Mouse (Mus musculus) kidney, adult 9 months (tissue): ENCODE measurements around the gene Opn4.

Source experiments
- DNase-seq: peaks from one replicate; pipeline ENCODE4 v3.0.0; 2022

Gene Opn4

GRCm38 (mm10) chr14:34561647-34562046, 38.3 kb downstream of the Opn4 start:
- DNase-seq: no peak

GRCm38 (mm10) chr14:34558947-34559346, 41.0 kb downstream of the Opn4 start:
- DNase-seq: no peak

GRCm38 (mm10) chr14:34555211-34555610, 44.7 kb downstream of the Opn4 start:
- DNase-seq: no peak

- peak; percentile 37 for DNase-seq
Measured at GRCm38 (mm10) chr14:34554047-34554446, 45.9 kb downstream of the Opn4 start.

- DNase-seq: no peak
Measured at GRCm38 (mm10) chr14:34553470-34553869, 46.5 kb downstream of the Opn4 start.

- DNase-seq: no peak
Measured at GRCm38 (mm10) chr14:34552226-34552625, 47.7 kb downstream of the Opn4 start.

- DNase-seq: peak; percentile 78
Measured at GRCm38 (mm10) chr14:34549004-34549671, 50.8 kb downstream of the Opn4 start.

GRCm38 (mm10) chr14:34548391-34549001, 51.4 kb downstream of the Opn4 start:
- peak; percentile 35 for DNase-seq

GRCm38 (mm10) chr14:34544545-34544944, 55.4 kb downstream of the Opn4 start:
- DNase-seq: no peak

GRCm38 (mm10) chr14:34544001-34544400, 55.9 kb downstream of the Opn4 start:
- no peak for DNase-seq

GRCm38 (mm10) chr14:34543596-34543995, 56.3 kb downstream of the Opn4 start:
- no peak for DNase-seq

- peak; percentile 43 for DNase-seq
Measured at GRCm38 (mm10) chr14:34541896-34542295, 58.0 kb downstream of the Opn4 start.

GRCm38 (mm10) chr14:34540685-34541162, 59.2 kb downstream of the Opn4 start:
- peak; percentile 52 for DNase-seq
